Mouse (Mus musculus): Measurements from ENCODE around the gene Pgpep1. TPM values are rescaled to one million over a fixed set of nuclear protein-coding genes. Genes with fewer than 3 reads are reported as not detected.

Gene Pgpep1
- polyA plus RNA-seq, 1 experiment = 34.9 TPM

DNA sequence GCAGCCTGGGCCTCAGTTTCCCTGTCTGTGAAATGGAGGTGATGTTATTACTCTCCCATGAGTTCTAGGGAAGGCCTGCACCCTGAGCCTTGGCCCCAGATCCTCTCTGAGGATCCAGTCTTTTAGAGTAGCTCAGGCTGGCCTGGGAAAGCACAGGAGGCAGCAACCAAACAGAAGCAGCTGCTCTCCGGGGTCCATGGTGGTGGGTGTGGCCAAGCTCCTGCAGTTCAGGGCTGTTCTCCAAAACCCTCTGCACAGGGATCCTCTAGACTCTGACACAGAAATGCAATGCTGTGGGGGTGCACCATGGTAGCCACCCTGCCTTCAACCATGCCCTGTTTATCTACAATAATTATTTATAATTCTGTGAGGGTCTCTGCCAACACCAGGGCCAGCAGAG lies 46.4 kb downstream of the Pgpep1 start:
- Histone ChIP-seq H3ac (ENCODE audit: control insufficient read depth, insufficient read length, low read depth) (no peak overlapping the region), H3K79me3 (ENCODE audit: low read depth) (no peaks in the 10 kb centered on the region), H3K79me2 (ENCODE audit: control insufficient read depth, insufficient read depth) (no peaks in the 10 kb centered on the region), H3K4me3 (ENCODE audit: insufficient read depth, poor library complexity, severe bottlenecking) (no peak overlapping the region), H3K36me3 (ENCODE audit: control insufficient read depth, insufficient read depth) (no peaks in the 10 kb centered on the region), H3K27me3 (ENCODE audit: control insufficient read depth, insufficient read depth, insufficient read length) (no peaks in the 10 kb centered on the region)
- no peak for TF ChIP-seq USF1 (IDR thresholded peaks at IDR 0.05; ENCODE audit: low read depth)
- TF ChIP-seq CTCF (IDR thresholded peaks at IDR 0.05; ENCODE audit: control insufficient read depth, insufficient read depth, insufficient read length) = no peak
- no peak for TF ChIP-seq FOSL1 (IDR thresholded peaks at IDR 0.05; ENCODE audit: insufficient read depth, low read length, poor library complexity, severe bottlenecking)
- TF ChIP-seq MAX (IDR thresholded peaks at IDR 0.05) = no peak
- TF ChIP-seq MYOG (IDR thresholded peaks at IDR 0.05; ENCODE audit: control insufficient read depth, extremely low read depth, insufficient read length) = no peak
- TF ChIP-seq MYOD1 (IDR thresholded peaks at IDR 0.05; ENCODE audit: control insufficient read depth, insufficient read length, low read depth) = no peak
- no peak for TF ChIP-seq CEBPB (IDR thresholded peaks at IDR 0.05; ENCODE audit: low read depth)

DNA sequence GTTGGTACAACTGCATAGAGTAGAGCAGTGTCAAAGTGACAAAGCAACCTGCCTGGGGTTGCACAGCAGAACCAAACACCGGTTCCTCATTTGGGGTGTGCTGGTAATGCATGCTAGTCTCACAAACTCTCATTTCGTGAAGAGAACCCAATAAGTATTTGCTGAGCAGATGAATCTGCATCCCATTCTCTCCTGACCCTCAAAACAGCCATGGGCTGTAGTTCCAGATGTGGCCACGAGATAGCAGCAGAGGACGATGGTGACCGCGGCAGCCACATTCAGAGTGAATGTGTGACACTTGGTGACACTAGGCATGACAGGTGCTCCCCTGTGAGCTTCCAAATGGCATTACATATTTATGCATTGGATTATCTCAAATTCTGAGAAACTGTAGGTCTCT lies 48.3 kb downstream of the Pgpep1 start:
- Histone ChIP-seq H3K79me2 (ENCODE audit: control insufficient read depth, insufficient read depth) (peaks cover 13% of the 10 kb centered on the region), H3ac (ENCODE audit: control insufficient read depth, insufficient read length, low read depth) (peak overlapping the region; percentile 78), H3K79me3 (ENCODE audit: low read depth) (peaks cover 8% of the 10 kb centered on the region), H3K4me3 (ENCODE audit: insufficient read depth, poor library complexity, severe bottlenecking) (peak overlapping the region; percentile 28), H3K36me3 (ENCODE audit: control insufficient read depth, insufficient read depth) (no peaks in the 10 kb centered on the region), H3K27me3 (ENCODE audit: control insufficient read depth, insufficient read depth, insufficient read length) (no peaks in the 10 kb centered on the region)
- no peak for TF ChIP-seq USF1 (IDR thresholded peaks at IDR 0.05; ENCODE audit: low read depth)
- peak; percentile 87 for TF ChIP-seq CTCF (IDR thresholded peaks at IDR 0.05; ENCODE audit: control insufficient read depth, insufficient read depth, insufficient read length)
- TF ChIP-seq MYOD1 (IDR thresholded peaks at IDR 0.05; ENCODE audit: control insufficient read depth, insufficient read length, low read depth) = peak; percentile 49
- TF ChIP-seq CEBPB (IDR thresholded peaks at IDR 0.05; ENCODE audit: low read depth) = no peak

DNA sequence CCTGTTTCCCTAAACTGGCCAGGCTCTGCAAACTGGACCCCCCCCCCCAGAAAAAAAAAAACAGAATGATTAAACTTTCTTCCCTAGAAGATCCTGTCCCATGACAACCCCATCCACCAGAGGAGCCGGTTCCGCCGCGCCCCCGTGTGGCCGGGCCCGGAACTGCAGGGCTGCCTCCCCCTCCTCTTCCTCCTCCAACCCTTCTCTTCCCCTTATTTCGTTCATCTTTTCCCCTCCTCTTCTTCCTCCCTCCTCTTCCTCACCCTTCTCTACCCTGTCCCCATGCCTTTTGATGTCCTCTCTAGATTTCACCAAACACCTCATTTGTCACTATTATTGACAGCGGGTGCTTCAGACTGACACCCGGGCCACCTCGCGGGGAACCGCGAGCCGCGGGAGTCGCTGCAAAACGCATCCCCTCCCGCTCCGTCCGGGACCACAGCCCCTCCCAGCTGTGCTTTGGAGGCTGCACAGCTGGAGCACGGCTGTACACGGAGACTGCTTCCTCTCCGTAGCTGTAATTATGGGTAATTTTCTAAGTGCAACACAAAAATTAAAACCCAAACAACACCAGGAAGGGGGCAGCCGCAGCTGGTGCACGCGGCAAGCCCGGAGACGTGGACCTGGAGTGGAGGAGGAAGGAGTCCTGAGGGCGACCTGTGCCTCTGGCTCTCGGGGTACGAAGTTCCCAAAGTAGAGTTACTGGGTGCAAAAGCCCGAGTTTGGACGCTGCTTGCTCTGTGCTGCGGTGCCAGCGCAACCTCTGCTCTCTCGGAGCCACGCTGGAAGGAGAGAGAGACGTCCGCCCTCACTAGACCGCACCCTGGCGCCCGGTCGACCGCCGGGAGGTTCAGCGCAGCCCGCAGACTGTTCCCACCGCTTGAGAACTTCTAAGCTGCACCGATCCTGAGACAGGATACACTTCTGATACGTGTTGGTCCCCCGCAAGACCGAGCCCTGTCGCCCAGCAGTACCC lies 49.1 kb downstream of the Pgpep1 start:
- Histone ChIP-seq H3K4me3 (ENCODE audit: insufficient read depth, poor library complexity, severe bottlenecking) (peak overlapping the region; percentile 28), H3K79me3 (ENCODE audit: low read depth) (peaks cover 13% of the 10 kb centered on the region), H3ac (ENCODE audit: control insufficient read depth, insufficient read length, low read depth) (peak overlapping the region; percentile 78), H3K27me3 (ENCODE audit: control insufficient read depth, insufficient read depth, insufficient read length) (no peaks in the 10 kb centered on the region), H3K79me2 (ENCODE audit: control insufficient read depth, insufficient read depth) (peaks cover 21% of the 10 kb centered on the region), H3K36me3 (ENCODE audit: control insufficient read depth, insufficient read depth) (no peaks in the 10 kb centered on the region)
- TF ChIP-seq MYOD1 (IDR thresholded peaks at IDR 0.05; ENCODE audit: control insufficient read depth, insufficient read length, low read depth) (no peak), CTCF (IDR thresholded peaks at IDR 0.05; ENCODE audit: control insufficient read depth, insufficient read depth, insufficient read length) (peak; percentile 90), MAX (IDR thresholded peaks at IDR 0.05) (peak; percentile 10)

- H3K4me3 ChIP-seq (ENCODE audit: insufficient read depth, poor library complexity, severe bottlenecking) = peak overlapping the region; percentile 38
- H3K79me2 ChIP-seq (ENCODE audit: control insufficient read depth, insufficient read depth) = peaks cover 31% of the 10 kb centered on the region
- peak overlapping the region; percentile 85 for H3ac ChIP-seq (ENCODE audit: control insufficient read depth, insufficient read length, low read depth)
- H3K79me3 ChIP-seq (ENCODE audit: low read depth) = peaks cover 17% of the 10 kb centered on the region
- H3K36me3 ChIP-seq (ENCODE audit: control insufficient read depth, insufficient read depth) = no peaks in the 10 kb centered on the region
- TF ChIP-seq FOSL1 (IDR thresholded peaks at IDR 0.05; ENCODE audit: insufficient read depth, low read length, poor library complexity, severe bottlenecking) (no peak), MAX (IDR thresholded peaks at IDR 0.05) (peak; percentile 31), USF1 (IDR thresholded peaks at IDR 0.05; ENCODE audit: low read depth) (peak; percentile 47), MYOD1 (IDR thresholded peaks at IDR 0.05; ENCODE audit: control insufficient read depth, insufficient read length, low read depth) (no peak)
- H3K27me3 ChIP-seq (ENCODE audit: control insufficient read depth, insufficient read depth, insufficient read length) = no peaks in the 10 kb centered on the region
Measured at GRCm38 (mm10) chr8:70609849-70610795, 50.1 kb downstream of the Pgpep1 start.

DNA sequence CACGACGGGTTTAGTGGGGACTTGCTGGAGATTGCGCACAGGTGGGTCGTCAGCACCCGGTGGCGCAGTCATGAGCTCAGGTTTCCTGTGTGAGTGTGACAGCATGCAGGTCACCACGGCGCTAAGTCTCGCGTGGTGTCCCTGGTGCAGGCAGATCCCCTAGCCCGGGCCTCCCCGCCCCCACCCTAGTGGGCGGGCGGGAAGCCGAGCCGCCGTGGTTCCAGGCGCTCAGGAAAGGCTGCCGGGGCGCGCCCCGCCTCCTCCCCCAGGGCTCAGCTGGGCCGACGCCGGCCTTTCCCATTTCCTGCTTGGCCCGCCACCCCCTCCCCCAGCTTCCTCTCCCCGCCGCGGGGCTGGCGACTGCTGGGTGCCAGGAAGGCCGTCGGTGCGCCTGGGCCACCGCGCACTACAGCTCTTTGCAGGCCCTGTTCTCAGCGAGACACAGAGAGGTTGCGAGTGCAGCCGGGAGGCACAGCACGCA lies 50.8 kb downstream of the Pgpep1 start:
- Histone ChIP-seq H3K4me3 (ENCODE audit: insufficient read depth, poor library complexity, severe bottlenecking) (peak overlapping the region; percentile 38), H3K27me3 (ENCODE audit: control insufficient read depth, insufficient read depth, insufficient read length) (no peaks in the 10 kb centered on the region), H3K79me2 (ENCODE audit: control insufficient read depth, insufficient read depth) (peaks cover 38% of the 10 kb centered on the region), H3K79me3 (ENCODE audit: low read depth) (peaks cover 17% of the 10 kb centered on the region), H3ac (ENCODE audit: control insufficient read depth, insufficient read length, low read depth) (peak overlapping the region; percentile 85), H3K36me3 (ENCODE audit: control insufficient read depth, insufficient read depth) (no peaks in the 10 kb centered on the region)
- TF ChIP-seq FOSL1 (IDR thresholded peaks at IDR 0.05; ENCODE audit: insufficient read depth, low read length, poor library complexity, severe bottlenecking) (no peak), MAX (IDR thresholded peaks at IDR 0.05) (peak; percentile 55)

Measured in C2C12 (cell line).